Mouse (Mus musculus) midbrain, embryonic 15.5 days (tissue): ENCODE data around the gene Rhov. TPM values are rescaled to one million over a fixed set of nuclear protein-coding genes. Genes with fewer than 3 reads are reported as not detected.

Source experiments
- ATAC-seq: fragments of 200-750 bp; cut with Nextera tagmentation; replicated peaks from 2 replicates; pipeline ENCODE4 v1.8.0; 2017; ENCODE audit warnings: moderate TSS enrichment
- H3K27ac ChIP-seq: fragments of 300-500 bp; sonication (generic); 2 replicates; pipeline ENCODE4 v1.5.1; 2015; ENCODE audit warnings: mild to moderate bottlenecking, inconsistent platforms
- H3K27me3 ChIP-seq: fragments of 300-500 bp; sonication (generic); replicated peaks from 2 replicates; pipeline ENCODE4 v1.6.1; 2015; ENCODE audit warnings: inconsistent platforms
- H3K36me3 ChIP-seq: fragments of 300-500 bp; sonication (generic); replicated peaks from 2 replicates; pipeline ENCODE4 v1.6.1; 2015; ENCODE audit warnings: inconsistent platforms
- H3K4me1 ChIP-seq: fragments of 300-500 bp; sonication (generic); 2 replicates; pipeline ENCODE4 v1.6.1; 2015; ENCODE audit warnings: inconsistent platforms
- H3K4me2 ChIP-seq: fragments of 300-500 bp; sonication (generic); 2 replicates; pipeline ENCODE4 v1.6.1; 2015; ENCODE audit warnings: inconsistent platforms, mild to moderate bottlenecking, moderate library complexity
- H3K4me3 ChIP-seq: fragments of 300-500 bp; sonication (generic); 2 replicates; pipeline ENCODE4 v1.5.1; 2015; ENCODE audit warnings: mild to moderate bottlenecking, inconsistent platforms
- H3K9ac ChIP-seq: fragments of 300-500 bp; sonication (generic); 2 replicates; pipeline ENCODE4 v1.6.1; 2015; ENCODE audit warnings: mild to moderate bottlenecking, inconsistent platforms
- H3K9me3 ChIP-seq: fragments of 300-500 bp; sonication (generic); 2 replicates; pipeline ENCODE4 v1.6.1; 2016; ENCODE audit warnings: inconsistent platforms
- WGBS: fragments of 180-500 bp; shearing (Covaris S2); methylation state at CpG from one replicate; pipeline ENCODE4 v1.1.7; 2015; ENCODE audit warnings: mixed read lengths; 5-methylcytosine and 5-hydroxymethylcytosine counted together
- polyA plus RNA-seq: library from polyadenylated mRNA; unstranded; fragments of >200 nt; fragmentation: Nextera tagmentation; extraction: Ambion mirVana; gene quantifications from 2 replicates; pipeline ENCODE4 v1.2.1, GENCODE M21; 2015

Rhov gene
- polyA plus RNA-seq, result 43.3 and 45.5 TPM in 2 replicates

GRCm38 (mm10) chr2:119270643-119271331, at the start of gene Rhov:
Gene Rhov (minus strand): TSS chr2:119271272.
- H3K4me2 ChIP-seq, result peak within 1 kb of the TSS; percentile 63
- under 1% methylated on average over 49 of the region's 49 CpGs for WGBS
- ATAC-seq, result peak; percentile 89
- no peaks in the 10 kb centered on the region for H3K9me3 ChIP-seq
- H3K27ac ChIP-seq, result peak within 1 kb of the TSS; percentile 85
- peak within 1 kb of the TSS; percentile 61 for H3K4me3 ChIP-seq
- H3K4me1 ChIP-seq, result peaks cover 23% of the 10 kb centered on the region
- no peaks in the 10 kb centered on the region for H3K36me3 ChIP-seq
- H3K27me3 ChIP-seq, result no peaks in the 10 kb centered on the region; the same call in 1 of the 2 replicates
- H3K9ac ChIP-seq, result peak within 1 kb of the TSS; percentile 75

GRCm38 (mm10) chr2:119320571-119320970, 49.5 kb upstream of the Rhov start:
- H3K4me1 ChIP-seq, result peaks cover 41% of the 10 kb centered on the region
- no peak for ATAC-seq
- no peaks in the 10 kb centered on the region for H3K36me3 ChIP-seq
- no peak overlapping the region for H3K9ac ChIP-seq
- peaks cover 76% of the 10 kb centered on the region for H3K27me3 ChIP-seq
- H3K9me3 ChIP-seq, result no peaks in the 10 kb centered on the region
- H3K4me2 ChIP-seq, result no peak overlapping the region
- H3K27ac ChIP-seq, result no peak overlapping the region
- WGBS, result 66% methylated on average over 8 of the region's 8 CpGs
- no peak overlapping the region for H3K4me3 ChIP-seq

- 70% methylated on average over 3 of the region's 3 CpGs for WGBS
Measured at GRCm38 (mm10) chr2:119318043-119318710, 47.1 kb upstream of the Rhov start.

GRCm38 (mm10) chr2:119314742-119315310, 43.8 kb upstream of the Rhov start:
- Histone ChIP-seq H3K27me3 (peaks cover 43% of the 10 kb centered on the region), H3K4me2 (no peak overlapping the region), H3K9ac (no peak overlapping the region), H3K36me3 (no peaks in the 10 kb centered on the region), H3K4me1 (0 out of 2 replicates have a peak, but pooled peaks cover 3% of the 10 kb centered on the region), H3K27ac (no peak overlapping the region), H3K4me3 (no peak overlapping the region), H3K9me3 (no peaks in the 10 kb centered on the region)
- 59% methylated on average over 12 of the region's 12 CpGs for WGBS
- ATAC-seq, result no peak

More at GRCm38 (mm10) chr2:119318043-119318710, 47.1 kb upstream of the Rhov start:
- peaks cover 69% of the 10 kb centered on the region for H3K27me3 ChIP-seq
- no peak overlapping the region for H3K27ac ChIP-seq
- no peaks in the 10 kb centered on the region for H3K36me3 ChIP-seq
- ATAC-seq, result no peak
- H3K9me3 ChIP-seq, result no peaks in the 10 kb centered on the region
- peaks cover 25% of the 10 kb centered on the region for H3K4me1 ChIP-seq
- H3K9ac ChIP-seq, result no peak overlapping the region
- H3K4me2 ChIP-seq, result no peak overlapping the region
- H3K4me3 ChIP-seq, result no peak overlapping the region

- no peak overlapping the region for H3K27ac ChIP-seq
- 0 out of 2 replicates have a peak, but pooled peaks have one; percentile 42 for ATAC-seq
- no peak overlapping the region for H3K4me2 ChIP-seq
- 34% methylated on average over 10 of the region's 10 CpGs for WGBS
- H3K4me3 ChIP-seq, result no peak overlapping the region
- no peaks in the 10 kb centered on the region for H3K36me3 ChIP-seq
- no peak overlapping the region for H3K9ac ChIP-seq
- H3K9me3 ChIP-seq, result no peaks in the 10 kb centered on the region
- peaks cover 39% of the 10 kb centered on the region for H3K27me3 ChIP-seq
- 0 out of 2 replicates have a peak, but pooled peaks cover 3% of the 10 kb centered on the region for H3K4me1 ChIP-seq
Measured at GRCm38 (mm10) chr2:119313780-119314479, 42.9 kb upstream of the Rhov start.

- H3K27me3 ChIP-seq, result peaks cover 29% of the 10 kb centered on the region
- no peak overlapping the region for H3K4me3 ChIP-seq
- no peak overlapping the region for H3K27ac ChIP-seq
- no peak overlapping the region for H3K9ac ChIP-seq
- 0 out of 2 replicates have a peak, but pooled peaks cover 3% of the 10 kb centered on the region for H3K4me1 ChIP-seq
- H3K9me3 ChIP-seq, result no peaks in the 10 kb centered on the region
- H3K4me2 ChIP-seq, result no peak overlapping the region
- H3K36me3 ChIP-seq, result no peaks in the 10 kb centered on the region
- 33% methylated on average over 2 of the region's 2 CpGs for WGBS
- no peak for ATAC-seq
Measured at GRCm38 (mm10) chr2:119312380-119312958, 41.4 kb upstream of the Rhov start.

GRCm38 (mm10) chr2:119311544-119311943, 40.5 kb upstream of the Rhov start:
- Histone ChIP-seq H3K27me3 (peaks cover 24% of the 10 kb centered on the region), H3K9ac (no peak overlapping the region), H3K4me2 (no peak overlapping the region), H3K4me3 (no peak overlapping the region), H3K4me1 (0 out of 2 replicates have a peak, but pooled peaks cover 3% of the 10 kb centered on the region), H3K9me3 (no peaks in the 10 kb centered on the region), H3K36me3 (no peaks in the 10 kb centered on the region), H3K27ac (no peak overlapping the region)
- 60% methylated on average over 12 of the region's 12 CpGs for WGBS
- ATAC-seq, result no peak

- no peak overlapping the region for H3K27ac ChIP-seq
- H3K9ac ChIP-seq, result no peak overlapping the region
- H3K9me3 ChIP-seq, result no peaks in the 10 kb centered on the region
- no peaks in the 10 kb centered on the region for H3K27me3 ChIP-seq
- peaks cover 15% of the 10 kb centered on the region for H3K4me1 ChIP-seq
- no peak overlapping the region for H3K4me2 ChIP-seq
- no peak overlapping the region for H3K4me3 ChIP-seq
- no peaks in the 10 kb centered on the region for H3K36me3 ChIP-seq
- ATAC-seq, result peak; percentile 42; the same call in 1 of the 2 replicates
- WGBS, result 24% methylated on average over 3 of the region's 3 CpGs
Measured at GRCm38 (mm10) chr2:119304798-119305208, 33.7 kb upstream of the Rhov start.

- H3K9me3 ChIP-seq, result no peaks in the 10 kb centered on the region
- 55% methylated on average over 3 of the region's 3 CpGs for WGBS
- H3K4me2 ChIP-seq, result no peak overlapping the region
- no peak overlapping the region for H3K27ac ChIP-seq
- H3K36me3 ChIP-seq, result no peaks in the 10 kb centered on the region
- no peak overlapping the region for H3K9ac ChIP-seq
- H3K4me1 ChIP-seq, result peaks cover 15% of the 10 kb centered on the region
- no peak overlapping the region for H3K4me3 ChIP-seq
- no peaks in the 10 kb centered on the region for H3K27me3 ChIP-seq
- ATAC-seq, result no peak
Measured at GRCm38 (mm10) chr2:119304391-119304790, 33.3 kb upstream of the Rhov start.

GRCm38 (mm10) chr2:119302876-119303275, 31.8 kb upstream of the Rhov start:
- peaks cover 17% of the 10 kb centered on the region for H3K4me1 ChIP-seq
- no peak for ATAC-seq
- H3K4me2 ChIP-seq, result no peak overlapping the region
- H3K9me3 ChIP-seq, result no peaks in the 10 kb centered on the region
- no peaks in the 10 kb centered on the region for H3K27me3 ChIP-seq
- 0 out of 2 replicates have a peak, but pooled peaks cover under 1% of the 10 kb centered on the region for H3K36me3 ChIP-seq
- no peak overlapping the region for H3K27ac ChIP-seq
- 84% methylated on average over 6 of the region's 6 CpGs for WGBS
- H3K4me3 ChIP-seq, result no peak overlapping the region
- no peak overlapping the region for H3K9ac ChIP-seq

GRCm38 (mm10) chr2:119300819-119301493, 29.9 kb upstream of the Rhov start:
- Histone ChIP-seq H3K9ac (no peak overlapping the region), H3K27me3 (no peaks in the 10 kb centered on the region), H3K27ac (peak overlapping the region; percentile 51), H3K4me2 (no peak overlapping the region), H3K4me3 (no peak overlapping the region), H3K36me3 (peaks cover 12% of the 10 kb centered on the region; the same call in 1 of the 2 replicates), H3K9me3 (no peaks in the 10 kb centered on the region), H3K4me1 (peaks cover 17% of the 10 kb centered on the region)
- ATAC-seq, result peak; percentile 35
- WGBS, result 42% methylated on average over 7 of the region's 7 CpGs
